Mouse (Mus musculus): ENCODE measurements around the gene Ctsa. TPM values are rescaled to one million over a fixed set of nuclear protein-coding genes. Genes with fewer than 3 reads are reported as not detected.
A peak's percentile ranks its signal among the peaks of the same experiment; 100 is the strongest.
"Not testable (repeated sequence)": the region's sequence is repeated elsewhere in the genome, so short reads cannot be mapped to it uniquely, and the experiment has no call there.

The Ctsa gene
- polyA plus RNA-seq, 1 experiment from 2014 or later: 109 TPM

GRCm38 (mm10) chr2:164832032-164832747 is 483 bp upstream of the Ctsa start:
- H3K9ac ChIP-seq: peak overlapping the region; percentile 76
- peak overlapping the region; percentile 79 for H3K27ac ChIP-seq (replicated peaks)

GRCm38 (mm10) chr2:164833314-164833959 is 764 bp downstream of the Ctsa start, which contains the start of gene Neurl2:
Gene Neurl2, minus strand, starts transcription at chr2:164833456.
- Histone ChIP-seq H3K36me3 (peaks cover 23% of the 10 kb centered on the region), H3K4me3 (peak within 1 kb of the TSS; percentile 59), H3K9me3 (no peaks in the 10 kb centered on the region), H3K4me2 (peak within 1 kb of the TSS; percentile 87), H3K27me3 (no peaks in the 10 kb centered on the region), H3K9ac (peak within 1 kb of the TSS; percentile 76), H3K27ac (replicated peaks) (peak within 1 kb of the TSS; percentile 79), H3K4me1 (replicated peaks) (peaks cover 25% of the 10 kb centered on the region)
- under 1% methylated on average over 31 of the region's 31 CpGs for WGBS
- ATAC-seq (ENCODE audit: low read depth): peak; percentile 82

More at GRCm38 (mm10) chr2:164832032-164832747, 483 bp upstream of the Ctsa start:
- Histone ChIP-seq H3K4me3 (peak overlapping the region; percentile 59), H3K36me3 (peaks cover 29% of the 10 kb centered on the region), H3K9me3 (no peaks in the 10 kb centered on the region), H3K4me2 (peak overlapping the region; percentile 87), H3K27me3 (no peaks in the 10 kb centered on the region), H3K4me1 (replicated peaks) (peaks cover 25% of the 10 kb centered on the region)
- WGBS: 64% methylated on average over 16 of the region's 16 CpGs
- ATAC-seq (ENCODE audit: low read depth): 0 out of 2 replicates have a peak, but pooled peaks have one; percentile 2

DNA sequence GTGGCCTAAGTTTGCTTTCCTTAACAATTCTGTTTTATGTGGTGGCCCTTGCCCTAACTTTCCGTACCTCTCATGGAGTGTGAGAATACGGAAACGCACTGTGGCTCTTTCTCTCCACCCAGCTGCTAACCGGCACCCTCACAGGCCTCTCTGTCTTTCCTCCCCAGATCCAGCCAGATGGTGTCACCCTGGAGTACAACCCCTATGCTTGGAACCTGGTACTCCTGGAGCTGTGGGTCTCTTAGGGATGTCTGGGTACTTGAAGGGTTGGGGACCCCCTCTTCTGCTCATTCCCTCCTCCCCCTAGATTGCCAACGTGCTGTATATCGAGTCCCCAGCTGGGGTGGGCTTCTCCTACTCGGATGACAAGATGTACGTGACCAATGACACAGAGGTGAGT is 1.9 kb downstream of the Ctsa start:
- ATAC-seq (ENCODE audit: low read depth): no peak
- WGBS: 45% methylated on average over 8 of the region's 8 CpGs
- Histone ChIP-seq H3K9me3 (no peaks in the 10 kb centered on the region), H3K4me1 (replicated peaks) (peaks cover 25% of the 10 kb centered on the region), H3K4me3 (peak overlapping the region; percentile 59), H3K36me3 (peaks cover 27% of the 10 kb centered on the region), H3K27me3 (no peaks in the 10 kb centered on the region), H3K27ac (replicated peaks) (no peak overlapping the region), H3K9ac (peak overlapping the region; percentile 76), H3K4me2 (peak overlapping the region; percentile 87)

DNA sequence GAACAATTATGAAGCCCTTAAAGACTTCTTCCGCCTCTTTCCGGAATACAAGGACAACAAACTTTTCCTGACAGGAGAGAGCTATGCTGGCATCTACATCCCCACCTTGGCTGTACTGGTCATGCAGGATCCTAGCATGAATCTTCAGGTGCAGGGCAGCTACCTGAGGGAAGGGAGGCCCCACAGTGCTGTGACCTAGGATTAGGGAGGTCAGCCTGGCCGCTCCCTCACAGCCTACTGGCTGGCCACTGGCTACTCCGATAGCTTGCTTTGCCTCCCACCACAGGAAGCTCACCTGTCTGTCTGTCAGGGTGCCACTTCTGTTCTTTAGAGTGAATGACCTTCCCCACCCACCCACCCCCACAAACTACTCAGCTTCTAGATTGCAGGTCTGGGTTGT is 2.5 kb downstream of the Ctsa start:
- WGBS: 98% methylated on average over 4 of the region's 4 CpGs
- peaks cover 33% of the 10 kb centered on the region for H3K36me3 ChIP-seq
- no peaks in the 10 kb centered on the region for H3K27me3 ChIP-seq
- ATAC-seq (ENCODE audit: low read depth): no peak
- no peak overlapping the region for H3K27ac ChIP-seq (replicated peaks)
- no peak overlapping the region for H3K9ac ChIP-seq
- peaks cover 25% of the 10 kb centered on the region for H3K4me1 ChIP-seq (replicated peaks)
- H3K4me3 ChIP-seq: peak overlapping the region; percentile 59; the same call in 1 of the 2 replicates
- H3K9me3 ChIP-seq: no peaks in the 10 kb centered on the region
- peak overlapping the region; percentile 87 for H3K4me2 ChIP-seq

DNA sequence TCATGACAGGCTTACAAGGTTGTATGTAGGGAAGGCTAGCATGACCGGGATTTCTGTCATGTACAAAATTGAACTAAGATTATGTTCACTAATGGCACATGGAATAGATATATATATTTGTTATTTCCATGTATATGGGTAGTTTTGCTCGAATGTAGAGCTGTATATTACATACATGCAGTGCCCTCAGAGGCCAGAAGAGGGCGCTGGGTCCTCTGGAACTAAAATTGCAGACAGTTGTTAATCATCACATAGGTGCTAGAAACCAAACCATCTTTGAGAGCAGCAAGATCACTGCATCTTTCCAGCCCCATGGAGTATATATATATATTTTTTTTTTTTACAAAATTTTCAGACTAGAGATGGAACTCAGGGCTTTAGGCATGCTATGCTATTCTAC is 13.1 kb downstream of the Ctsa start:
- no peak overlapping the region for H3K9ac ChIP-seq
- WGBS: 59% methylated on average over 3 of the region's 3 CpGs

DNA sequence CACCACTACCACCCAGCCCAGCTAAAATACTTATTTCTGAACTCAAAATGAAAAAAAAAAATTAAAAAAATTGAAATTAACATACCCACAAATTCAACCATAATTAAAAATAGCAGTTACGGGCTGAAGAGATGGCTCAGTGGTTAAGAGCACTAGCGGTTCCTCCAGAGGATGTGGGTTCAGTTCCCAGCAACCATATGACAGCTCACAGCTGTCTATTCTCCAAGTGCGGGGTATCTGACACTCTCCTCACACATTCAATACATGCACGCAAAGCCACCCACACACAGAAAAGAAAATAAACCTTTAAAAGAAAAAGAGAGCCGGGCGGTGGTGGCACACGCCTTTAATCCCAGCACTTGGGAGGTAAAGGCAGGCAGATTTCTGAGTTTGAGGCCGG is 17.4 kb downstream of the Ctsa start:
- H3K27ac ChIP-seq (replicated peaks): no peak overlapping the region
- H3K9ac ChIP-seq: no peak overlapping the region
- H3K4me1 ChIP-seq (replicated peaks): no peaks in the 10 kb centered on the region
- WGBS: 89% methylated on average over 8 of the region's 8 CpGs
- no peak overlapping the region for H3K4me3 ChIP-seq
- no peak for ATAC-seq (ENCODE audit: low read depth)
- H3K9me3 ChIP-seq: no peaks in the 10 kb centered on the region
- H3K4me2 ChIP-seq: no peak overlapping the region
- peaks cover 5% of the 10 kb centered on the region; the same call in 1 of the 2 replicates for H3K27me3 ChIP-seq
- H3K36me3 ChIP-seq: no peaks in the 10 kb centered on the region

More for the DNA sequence above, 13.1 kb downstream of the Ctsa start:
- Histone ChIP-seq H3K36me3 (no peaks in the 10 kb centered on the region), H3K4me1 (replicated peaks) (no peaks in the 10 kb centered on the region), H3K9me3 (no peaks in the 10 kb centered on the region), H3K4me3 (no peak overlapping the region), H3K4me2 (no peak overlapping the region), H3K27me3 (no peaks in the 10 kb centered on the region), H3K27ac (replicated peaks) (no peak overlapping the region)
- no peak for ATAC-seq (ENCODE audit: low read depth)

DNA sequence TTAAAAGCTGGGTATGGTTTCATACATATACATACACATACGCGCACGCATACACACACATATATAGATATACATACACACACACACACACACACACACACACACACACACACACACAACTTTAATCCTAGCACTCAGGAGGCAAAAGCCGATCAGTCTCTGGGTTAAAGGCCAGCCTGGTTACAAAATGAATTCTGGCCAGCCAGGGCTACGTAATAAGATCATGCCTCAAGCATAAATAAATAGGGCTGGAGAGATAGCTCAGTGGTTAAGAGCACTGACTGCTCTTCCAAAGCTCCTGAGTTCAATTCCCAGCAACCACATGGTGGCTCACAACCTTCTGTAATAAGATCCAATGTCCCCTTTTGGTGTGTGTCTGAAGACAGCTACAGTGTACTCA is 22.9 kb downstream of the Ctsa start:
- 82% methylated on average over 5 of the region's 5 CpGs for WGBS
- Histone ChIP-seq H3K4me1 (replicated peaks) (peaks cover 27% of the 10 kb centered on the region), H3K4me3 (peak overlapping the region; percentile 45), H3K4me2 (peak overlapping the region; percentile 85), H3K27me3 (peaks cover 51% of the 10 kb centered on the region)
- not testable (repeated sequence) for H3K9me3 ChIP-seq; H3K9ac ChIP-seq; ATAC-seq (ENCODE audit: low read depth); H3K36me3 ChIP-seq; H3K27ac ChIP-seq (replicated peaks)

- Histone ChIP-seq H3K4me2 (peak overlapping the region; percentile 85), H3K4me3 (peak overlapping the region; percentile 45), H3K9me3 (no peaks in the 10 kb centered on the region), H3K4me1 (replicated peaks) (peaks cover 27% of the 10 kb centered on the region), H3K9ac (peak overlapping the region; percentile 64), H3K36me3 (no peaks in the 10 kb centered on the region), H3K27ac (replicated peaks) (peak overlapping the region; percentile 53; the same call in 1 of the 2 replicates), H3K27me3 (peaks cover 51% of the 10 kb centered on the region)
- peak; percentile 37; the same call in 1 of the 2 replicates for ATAC-seq (ENCODE audit: low read depth)
- 1% methylated on average over 42 of the region's 42 CpGs for WGBS
These were observed 23.8 kb downstream of the Ctsa start for GRCm38 (mm10) chr2:164856309-164857100.

DNA sequence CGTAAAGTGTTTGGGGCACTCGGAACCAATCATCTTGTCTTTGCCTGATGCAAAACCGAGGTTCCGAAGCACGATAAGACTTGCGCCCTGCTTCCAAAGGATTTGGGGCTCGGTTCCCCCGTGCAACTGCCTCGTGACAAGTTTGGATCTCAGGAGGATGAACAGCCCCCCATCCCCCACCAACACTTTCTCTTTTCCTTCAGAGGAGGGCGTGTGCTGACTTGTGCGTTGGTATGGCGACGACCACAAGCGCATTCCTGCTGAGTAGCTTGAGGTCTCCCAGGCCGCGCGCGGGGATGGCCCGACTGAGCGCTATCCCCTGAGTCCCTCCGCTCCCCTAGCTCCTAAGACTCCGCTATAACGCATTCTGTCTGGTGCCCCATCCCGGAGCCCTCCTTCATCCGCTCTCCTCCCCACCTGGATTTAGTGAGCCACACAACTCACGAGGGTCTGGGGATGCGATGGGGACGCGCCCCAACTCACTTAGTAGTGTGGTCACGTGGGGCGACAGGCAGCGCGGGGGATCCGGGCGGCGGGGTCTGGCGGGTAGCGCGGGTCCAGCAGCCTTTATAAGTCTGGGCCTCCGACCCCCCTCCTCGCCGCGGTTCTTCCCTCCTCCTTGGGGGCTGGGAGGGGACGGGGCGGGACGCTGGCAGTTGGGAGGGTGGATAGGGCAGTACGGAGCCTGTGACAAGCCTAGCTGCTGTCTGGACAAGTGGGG is 24.6 kb downstream of the Ctsa start, which contains the start of gene Pltp:
TSS of gene Pltp (minus strand) at position 611 of the 721 bp plus-strand sequence.
- under 1% methylated on average over 47 of the region's 47 CpGs for WGBS
- H3K27me3 ChIP-seq: peaks cover 51% of the 10 kb centered on the region
- no peaks in the 10 kb centered on the region for H3K36me3 ChIP-seq
- H3K4me1 ChIP-seq (replicated peaks): peaks cover 35% of the 10 kb centered on the region
- H3K9me3 ChIP-seq: no peaks in the 10 kb centered on the region
- H3K9ac ChIP-seq: peak within 1 kb of the TSS; percentile 64
- ATAC-seq (ENCODE audit: low read depth): peak; percentile 82
- peak within 1 kb of the TSS; percentile 85 for H3K4me2 ChIP-seq
- peak within 1 kb of the TSS; percentile 45 for H3K4me3 ChIP-seq
- H3K27ac ChIP-seq (replicated peaks): peak within 1 kb of the TSS; percentile 53

DNA sequence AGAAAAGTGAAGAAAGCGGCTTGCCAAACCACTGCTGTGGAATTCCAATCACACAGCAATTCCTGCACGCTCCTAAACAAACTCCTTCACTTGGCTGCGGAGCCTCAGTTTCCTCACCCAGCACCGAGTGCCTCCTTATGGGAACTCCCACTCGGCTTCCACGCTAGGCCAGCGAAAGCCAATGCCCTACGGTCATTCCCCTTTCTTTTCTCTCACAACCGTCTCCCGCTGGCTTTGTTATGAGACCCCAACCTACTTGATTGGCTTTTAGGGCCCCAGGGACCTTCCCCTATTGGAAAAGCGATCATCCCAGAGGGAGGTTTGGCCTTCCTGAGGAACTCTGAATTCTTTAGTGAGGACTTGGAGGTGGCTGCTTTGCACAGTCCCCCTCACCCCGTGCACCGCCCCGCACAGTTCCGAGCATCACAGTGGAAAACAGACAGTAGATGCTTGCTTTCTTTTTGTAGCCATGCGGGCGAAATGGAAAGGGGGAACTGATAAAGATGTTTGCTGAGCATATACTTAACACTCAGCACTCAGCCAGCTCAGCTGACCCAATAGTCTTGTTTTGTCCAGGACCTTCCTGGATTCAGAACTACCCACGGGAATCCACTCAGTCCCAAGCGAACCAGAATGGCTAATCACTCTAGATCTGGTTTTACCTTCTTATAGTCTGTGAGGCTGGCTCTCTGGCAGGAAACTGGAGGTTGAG is 25.3 kb downstream of the Ctsa start:
- 3% methylated on average over 19 of the region's 19 CpGs for WGBS
- Histone ChIP-seq H3K27me3 (peaks cover 51% of the 10 kb centered on the region), H3K4me1 (replicated peaks) (peaks cover 37% of the 10 kb centered on the region), H3K4me3 (peak overlapping the region; percentile 45), H3K4me2 (peak overlapping the region; percentile 85), H3K9me3 (no peaks in the 10 kb centered on the region), H3K9ac (peak overlapping the region; percentile 64), H3K36me3 (no peaks in the 10 kb centered on the region), H3K27ac (replicated peaks) (peak overlapping the region; percentile 49; the same call in 1 of the 2 replicates)
- peak; percentile 32 for ATAC-seq (ENCODE audit: low read depth)

DNA sequence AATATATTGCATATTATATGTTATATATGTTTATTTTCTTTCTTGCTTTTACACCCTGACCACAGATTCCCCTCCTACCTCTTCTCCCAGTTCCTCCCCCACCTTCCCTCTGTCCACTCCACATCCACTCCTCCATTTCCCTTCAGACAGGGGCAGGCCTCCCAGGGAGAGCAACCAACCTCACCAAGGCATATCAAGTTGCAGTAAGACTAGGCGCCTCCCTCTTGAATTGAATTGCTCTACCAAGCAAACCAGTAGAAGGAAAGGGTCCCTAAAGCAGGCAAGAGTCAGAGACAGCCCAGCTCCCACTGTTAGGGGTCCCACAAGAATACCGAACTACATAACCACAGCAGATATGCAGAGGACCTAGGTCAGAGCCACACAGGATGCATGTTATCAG is 26.5 kb downstream of the Ctsa start:
- Histone ChIP-seq H3K27ac (replicated peaks) (no peak overlapping the region), H3K27me3 (peaks cover 51% of the 10 kb centered on the region), H3K9ac (no peak overlapping the region), H3K9me3 (no peaks in the 10 kb centered on the region), H3K4me1 (replicated peaks) (peaks cover 37% of the 10 kb centered on the region), H3K4me2 (no peak overlapping the region), H3K36me3 (no peaks in the 10 kb centered on the region), H3K4me3 (no peak overlapping the region)
- WGBS: 51% methylated on average over 2 of the region's 2 CpGs
- no peak for ATAC-seq (ENCODE audit: low read depth)
